Mouse (Mus musculus): ENCODE measurements around the gene Hsd17b10. TPM values are rescaled to one million over a fixed set of nuclear protein-coding genes. Genes with fewer than 3 reads are reported as not detected.

The Hsd17b10 gene
- total RNA-seq (2021) = 100 to 1,000 TPM; 163 to 184 TPM
- long read RNA-seq, experiment 1, transcript Hsd17b10-201 (6 exons, 962 nt) = major isoform, 230 of 235 reads
- long read RNA-seq, experiment 1, partial matches to known transcripts = 1 of 235 reads
- long read RNA-seq, experiment 1, other reads (novel, unspliced or antisense) = 0 of 235 reads
- long read RNA-seq, experiment 2, transcript Hsd17b10-201 (6 exons, 962 nt) = major isoform, 226 of 233 reads
- long read RNA-seq, experiment 2, partial matches to known transcripts = 4 of 233 reads
- long read RNA-seq, experiment 2, other reads (novel, unspliced or antisense) = 1 of 233 reads

- DNase-seq = peak; percentile 82 to 83
- intact Hi-C loops (cut with DNase I) = no loop called here
Observed at GRCm38 (mm10) chrX:152001737-152002710, at the start of gene Hsd17b10. Gene Hsd17b10, plus strand, starts transcription at chrX:152001845.

GRCm38 (mm10) chrX:151999006-151999710, 2.5 kb upstream of the Hsd17b10 start:
- DNase-seq = no peak
- intact Hi-C loops (cut with DNase I) = no loop called here

DNA sequence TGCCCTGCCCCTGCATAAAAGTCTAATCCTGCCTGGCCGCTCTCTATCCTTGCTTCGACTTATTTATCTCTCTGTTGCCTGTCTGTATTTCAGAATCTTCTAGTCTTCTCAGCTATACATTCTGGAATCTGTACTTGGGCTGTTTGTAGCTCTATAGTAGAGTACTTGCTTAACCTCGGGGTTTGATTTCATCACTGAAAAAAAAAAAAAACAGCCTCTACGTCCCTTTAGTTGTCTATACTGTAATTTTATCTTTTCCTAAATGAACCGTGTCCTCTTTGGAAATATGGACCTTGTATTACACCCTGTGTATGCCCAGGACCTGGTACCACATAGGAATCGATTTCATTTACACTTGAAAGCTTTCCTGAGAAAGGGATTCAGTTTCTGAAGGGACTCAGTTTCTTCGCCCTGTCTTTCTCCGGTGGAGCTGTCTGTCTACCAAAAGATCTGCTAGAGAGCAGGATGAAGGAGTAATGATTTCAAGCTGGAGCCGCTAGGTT, 412 bp upstream of the Hsd17b10 start:
- DNase-seq = no peak
- intact Hi-C loops (cut with DNase I) = no loop called here

- DNase-seq = no peak
- intact Hi-C loops (cut with DNase I) = no loop called here
Observed at GRCm38 (mm10) chrX:152002865-152003264, 1.2 kb downstream of the Hsd17b10 start.

DNA sequence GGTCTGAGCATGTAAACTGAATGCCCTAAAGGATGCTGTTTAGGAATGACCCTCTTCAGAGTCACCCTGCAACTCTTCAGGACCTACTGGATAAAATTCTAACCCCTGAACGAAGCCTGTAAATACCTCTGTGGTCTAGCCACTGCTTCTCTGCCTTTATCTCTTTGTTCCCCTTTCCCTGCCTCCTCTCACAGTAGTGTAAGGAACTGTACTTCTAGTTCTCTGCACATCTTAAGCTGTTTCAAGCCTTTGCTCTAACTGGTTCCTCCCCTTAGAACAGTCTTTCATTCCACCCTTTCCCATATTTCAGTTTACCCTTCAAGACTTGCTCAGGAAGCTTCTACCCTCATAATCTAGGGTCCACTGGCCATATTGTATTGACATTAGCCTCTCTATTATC, 6.2 kb downstream of the Hsd17b10 start:
- intact Hi-C loops (cut with DNase I) = no loop called here
- DNase-seq = no peak

DNA sequence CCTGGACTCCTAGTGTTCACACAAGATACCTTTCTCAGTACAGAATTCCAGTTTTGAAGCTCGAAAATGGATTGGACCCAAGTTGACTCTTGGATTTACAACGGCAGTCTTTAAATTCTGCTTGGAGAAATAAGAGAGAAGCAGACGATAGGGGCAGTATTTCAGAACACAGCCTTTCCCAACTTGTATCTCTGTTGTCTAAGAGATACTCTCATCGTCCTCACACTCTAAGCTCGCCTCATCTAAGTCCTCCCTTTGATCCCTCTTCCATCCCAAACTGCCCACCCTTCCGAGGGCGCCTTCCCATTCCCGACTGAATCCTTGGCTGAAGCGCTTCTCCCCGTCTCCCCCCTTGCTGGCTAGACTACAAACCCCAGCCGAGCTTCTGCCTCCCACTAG, 14.1 kb downstream of the Hsd17b10 start:
- DNase-seq = no peak
- intact Hi-C loops (cut with DNase I) = loop anchor here (5.0 kb wide), 2 partner anchors 68 to 162 kb away; no protein-coding TSS in a partner anchor

GRCm38 (mm10) chrX:152016151-152017145, 14.8 kb downstream of the Hsd17b10 start, which contains the start of the genes Ribc1 and Smc1a:
Gene Ribc1, minus strand, starts transcription at chrX:152016295.
Gene Smc1a, plus strand, starts transcription at chrX:152016428.
- intact Hi-C loops (cut with DNase I) = loop anchor here (5.0 kb wide), 2 partner anchors 69 to 161 kb away; no protein-coding TSS in a partner anchor
- peak; percentile 88 to 93 for DNase-seq

DNA sequence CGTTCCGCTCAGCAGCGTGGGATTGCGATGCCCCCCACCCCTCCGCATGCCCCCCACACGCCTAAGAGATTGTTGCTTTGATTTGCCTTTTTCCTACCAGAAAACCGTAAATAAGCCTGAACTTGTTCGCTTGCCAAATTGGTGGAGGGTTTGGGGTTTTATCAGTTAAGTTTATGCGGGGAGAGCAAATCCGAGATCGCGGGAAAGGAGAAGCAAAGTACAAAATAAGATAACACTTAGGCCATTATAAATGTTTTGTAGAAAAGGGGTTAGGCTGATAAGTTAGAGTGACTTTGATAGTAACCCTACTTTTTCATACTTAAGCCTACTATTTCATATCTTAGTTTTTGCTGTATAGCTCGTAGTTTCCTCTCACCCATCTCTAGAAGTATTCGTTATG, 15.5 kb downstream of the Hsd17b10 start:
- intact Hi-C loops (cut with DNase I) = loop anchor here (5.0 kb wide), 2 partner anchors 70 to 160 kb away; no protein-coding TSS in a partner anchor
- DNase-seq = no peak

- no peak for DNase-seq
- intact Hi-C loops (cut with DNase I) = loop anchor here (5.0 kb wide), 2 partner anchors 72 to 158 kb away; no protein-coding TSS in a partner anchor
Observed at GRCm38 (mm10) chrX:152019294-152019693, 17.6 kb downstream of the Hsd17b10 start.

- intact Hi-C loops (cut with DNase I) = no loop called here
- no peak for DNase-seq
Observed at GRCm38 (mm10) chrX:152039865-152040264, 38.2 kb downstream of the Hsd17b10 start.

GRCm38 (mm10) chrX:152047230-152047629, 45.6 kb downstream of the Hsd17b10 start:
- intact Hi-C loops (cut with DNase I) = no loop called here
- no peak for DNase-seq

DNA sequence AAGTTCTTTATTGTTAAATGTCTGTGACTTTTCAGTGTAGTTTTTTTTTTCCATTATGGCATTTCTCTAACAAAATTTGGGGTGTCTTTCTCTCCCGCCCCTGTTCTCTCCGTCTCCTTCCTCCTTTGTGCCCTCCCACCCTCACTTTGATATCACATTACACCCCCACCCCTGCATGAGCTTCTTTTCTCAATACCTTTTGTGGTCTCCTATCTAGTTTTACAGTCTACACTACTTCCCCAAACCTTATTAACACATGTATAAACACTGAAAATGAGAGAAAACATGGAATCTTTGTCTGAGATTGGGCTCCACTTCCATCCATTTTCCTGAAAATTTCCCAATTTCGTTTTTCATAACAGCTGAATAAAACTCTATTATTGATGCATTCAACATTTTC, 50.9 kb downstream of the Hsd17b10 start:
- intact Hi-C loops (cut with DNase I) = no loop called here
- DNase-seq = no peak

Other genes with a start within 250 kb of the Hsd17b10 start
- 100 to 1,000 TPM; 160 to 172 TPM for gene Huwe1, start 201.0 kb upstream of the Hsd17b10 start, total RNA-seq (2021)
- under 1 TPM; 0.37 to 0.43 TPM for gene Ribc1, start 14.4 kb downstream of the Hsd17b10 start, total RNA-seq (2021)
- gene Smc1a, start 14.6 kb downstream of the Hsd17b10 start, total RNA-seq (2021) = 10 to 100 TPM; 30.2 to 33.1 TPM
- 10 to 100 TPM; 61.7 to 73.2 TPM for gene Iqsec2, start 142.4 kb downstream of the Hsd17b10 start, total RNA-seq (2021)
- 10 to 100 TPM; 41.4 to 61.8 TPM for gene Kdm5c, start 231.2 kb downstream of the Hsd17b10 start, total RNA-seq (2021)

All from heart, postnatal 14 days (tissue).